Mouse (Mus musculus) limb, embryonic 11.5 days (tissue): ENCODE data around the gene Kctd10. TPM values are rescaled to one million over a fixed set of nuclear protein-coding genes. Genes with fewer than 3 reads are reported as not detected.

Experiments
- ATAC-seq: fragments of 200-750 bp; cut with Nextera tagmentation; 2 replicates; pipeline ENCODE4 v1.8.0; 2017; ENCODE audit warnings: low read depth; ENCODE audit not compliant: insufficient number of reproducible peaks, low FRiP score, low TSS enrichment
- DNase-seq: peaks from one replicate; pipeline ENCODE4 v3.0.0-alpha.2; 2015; ENCODE audit warnings: low spot score
- H3K27ac ChIP-seq: fragments of 300-500 bp; sonication (generic); replicated peaks from 2 replicates; pipeline ENCODE4 v1.5.1; 2014; ENCODE audit warnings: low read depth, mild to moderate bottlenecking, low read length
- H3K27me3 ChIP-seq: fragments of 300-500 bp; sonication (generic); 2 replicates; pipeline ENCODE4 v1.6.1; 2014; ENCODE audit warnings: mild to moderate bottlenecking, low read length, mixed read lengths; ENCODE audit not compliant: control insufficient read depth, insufficient read depth
- H3K36me3 ChIP-seq: fragments of 300-500 bp; sonication (generic); 2 replicates; pipeline ENCODE4 v1.6.1; 2014; ENCODE audit warnings: mild to moderate bottlenecking, low read length, moderate library complexity, mixed read lengths; ENCODE audit not compliant: control insufficient read depth, insufficient read depth
- H3K4me1 ChIP-seq: fragments of 300-500 bp; sonication (generic); 2 replicates; pipeline ENCODE4 v1.6.1; 2014; ENCODE audit warnings: low read length, mixed read lengths; ENCODE audit not compliant: control insufficient read depth, insufficient read depth
- H3K4me2 ChIP-seq: fragments of 300-500 bp; sonication (generic); 2 replicates; pipeline ENCODE4 v1.6.1; 2014; ENCODE audit warnings: low read depth, mild to moderate bottlenecking, moderate library complexity; ENCODE audit not compliant: severe bottlenecking
- H3K4me3 ChIP-seq: fragments of 300-500 bp; sonication (generic); 2 replicates; pipeline ENCODE4 v1.5.1; 2014; ENCODE audit warnings: low read depth, low read length
- H3K9ac ChIP-seq: fragments of 300-500 bp; sonication (generic); 2 replicates; pipeline ENCODE4 v1.6.1; 2014; ENCODE audit warnings: mild to moderate bottlenecking, low read length
- H3K9me3 ChIP-seq: fragments of 300-500 bp; sonication (generic); 2 replicates; pipeline ENCODE4 v1.6.1; 2016; ENCODE audit warnings: low read length; ENCODE audit not compliant: control insufficient read depth
- WGBS: fragments of 180-500 bp; shearing (Covaris S2); extraction: QIAGEN DNeasy Blood & Tissue Kit; methylation state at CpG from one replicate; pipeline ENCODE4 v1.1.7; 2014; 5-methylcytosine and 5-hydroxymethylcytosine counted together
- polyA plus RNA-seq: library from polyadenylated mRNA; unstranded; fragments of >200 nt; fragmentation: Nextera tagmentation; extraction: Ambion mirVana; gene quantifications from 2 replicates; pipeline ENCODE4 v1.2.1, GENCODE M21; 2014

Gene Kctd10
- polyA plus RNA-seq = 81.9 and 88.6 TPM in 2 replicates

DNA sequence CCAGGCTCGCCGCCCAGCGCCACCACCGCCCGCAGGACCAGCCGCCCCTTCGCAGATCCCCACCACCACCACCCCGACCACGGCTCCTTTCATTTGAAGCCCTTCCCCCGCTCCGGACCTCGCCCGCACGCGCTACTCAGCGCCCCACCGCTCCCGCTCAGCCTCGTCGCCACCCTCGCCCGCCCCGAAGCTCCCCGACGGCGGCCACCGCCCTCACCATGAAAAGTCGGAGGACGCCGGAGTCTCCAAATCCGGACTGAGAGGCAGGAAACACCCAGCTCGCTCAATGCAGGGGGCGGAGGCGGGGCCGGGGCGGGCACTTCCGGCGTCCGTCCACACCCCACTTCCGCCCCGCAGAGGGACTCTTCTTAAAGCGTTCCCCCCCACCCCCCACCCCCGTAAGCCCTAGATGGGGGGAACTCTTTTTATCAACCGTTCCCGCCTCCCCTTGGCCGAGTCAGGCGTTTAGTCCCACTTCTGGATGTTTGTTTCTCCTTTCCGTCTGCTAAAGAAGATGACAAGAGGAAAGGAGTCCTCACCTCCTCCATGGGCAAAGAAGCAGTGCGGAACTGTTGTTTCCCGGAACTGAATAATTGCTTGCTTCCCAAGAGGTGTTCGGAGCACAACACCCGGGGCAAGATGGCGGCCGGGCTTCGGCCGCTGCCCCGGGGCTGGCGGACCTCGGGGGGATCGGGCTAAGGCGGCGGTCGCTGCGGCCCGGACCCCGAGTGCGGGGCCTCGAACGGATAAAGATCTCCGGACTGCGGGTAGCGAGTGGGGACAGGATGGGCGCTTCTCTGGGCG is at the start of gene Kctd10, which contains the start of gene Ube3b:
Gene Kctd10, minus strand, starts transcription at position 300 of the 804 bp plus-strand sequence.
Gene Ube3b, plus strand, starts transcription at position 399 of the 804 bp plus-strand sequence.
- H3K9me3 ChIP-seq = no peaks in the 10 kb centered on the region
- H3K27ac ChIP-seq = peak within 1 kb of the TSS; percentile 21
- DNase-seq (peak; percentile 91), ATAC-seq (peak; percentile 93)
- under 1% methylated on average over 69 of the region's 74 CpGs for WGBS
- H3K27me3 ChIP-seq = no peaks in the 10 kb centered on the region
- peak within 1 kb of the TSS; percentile 75 for H3K4me2 ChIP-seq
- peak within 1 kb of the TSS; percentile 96 for H3K9ac ChIP-seq
- H3K36me3 ChIP-seq = 0 out of 2 replicates have a peak, but pooled peaks cover 5% of the 10 kb centered on the region
- H3K4me3 ChIP-seq = peak within 1 kb of the TSS; percentile 89
- H3K4me1 ChIP-seq = peaks cover 19% of the 10 kb centered on the region

DNA sequence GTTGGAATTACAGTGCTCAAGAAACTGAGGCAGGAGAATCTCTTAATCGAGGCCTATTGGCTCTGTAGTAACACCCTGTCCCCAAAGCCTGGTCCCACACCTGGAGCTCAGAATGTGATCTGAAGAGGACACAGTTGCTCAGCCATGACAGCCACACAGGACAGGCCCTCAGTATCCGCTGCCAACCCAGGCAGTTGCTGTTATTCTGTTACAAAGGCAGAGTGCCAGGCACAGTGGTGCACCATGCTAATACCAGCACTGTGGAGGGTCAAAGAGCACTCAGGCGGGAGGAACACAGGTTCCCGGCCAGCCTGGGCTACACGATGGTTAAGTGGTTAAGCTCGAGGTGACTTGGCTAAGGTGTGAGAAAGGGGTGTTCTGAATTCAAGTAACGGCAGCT is 49.5 kb upstream of the Kctd10 start:
- Histone ChIP-seq H3K4me3 (no peak overlapping the region), H3K4me1 (0 out of 2 replicates have a peak, but pooled peaks cover 3% of the 10 kb centered on the region), H3K9me3 (no peaks in the 10 kb centered on the region), H3K36me3 (no peaks in the 10 kb centered on the region), H3K27ac (no peak overlapping the region), H3K4me2 (no peak overlapping the region), H3K9ac (no peak overlapping the region), H3K27me3 (no peaks in the 10 kb centered on the region)
- no peak for ATAC-seq
- DNase-seq = no peak
- WGBS = 87% methylated on average over 7 of the region's 7 CpGs

DNA sequence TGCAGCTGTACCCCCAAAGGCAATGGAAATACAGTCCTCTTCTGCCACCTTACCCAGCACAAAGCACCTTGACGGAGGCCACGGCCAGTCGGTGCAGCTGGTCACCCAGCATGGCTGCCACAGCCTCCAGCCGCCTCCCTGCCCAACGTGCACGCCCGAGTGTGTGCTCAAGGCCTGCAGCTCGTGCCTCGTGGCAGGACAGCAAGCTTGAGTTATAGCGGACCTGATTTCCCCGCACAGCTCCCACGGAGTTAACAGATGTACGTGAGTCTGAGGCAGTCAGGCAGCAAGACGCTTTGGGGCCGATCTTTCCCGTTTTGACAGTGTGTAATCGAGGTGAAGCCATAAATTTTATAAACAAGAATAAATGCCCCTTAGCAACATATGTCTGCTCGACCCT is 48.3 kb upstream of the Kctd10 start:
- no peaks in the 10 kb centered on the region for H3K27me3 ChIP-seq
- 0 out of 2 replicates have a peak, but pooled peaks cover 3% of the 10 kb centered on the region for H3K4me1 ChIP-seq
- H3K9me3 ChIP-seq = no peaks in the 10 kb centered on the region
- H3K4me2 ChIP-seq = no peak overlapping the region
- WGBS = 56% methylated on average over 18 of the region's 18 CpGs
- no peak overlapping the region for H3K9ac ChIP-seq
- no peaks in the 10 kb centered on the region for H3K36me3 ChIP-seq
- no peak overlapping the region for H3K4me3 ChIP-seq
- H3K27ac ChIP-seq = no peak overlapping the region
- DNase-seq (no peak), ATAC-seq (no peak)

DNA sequence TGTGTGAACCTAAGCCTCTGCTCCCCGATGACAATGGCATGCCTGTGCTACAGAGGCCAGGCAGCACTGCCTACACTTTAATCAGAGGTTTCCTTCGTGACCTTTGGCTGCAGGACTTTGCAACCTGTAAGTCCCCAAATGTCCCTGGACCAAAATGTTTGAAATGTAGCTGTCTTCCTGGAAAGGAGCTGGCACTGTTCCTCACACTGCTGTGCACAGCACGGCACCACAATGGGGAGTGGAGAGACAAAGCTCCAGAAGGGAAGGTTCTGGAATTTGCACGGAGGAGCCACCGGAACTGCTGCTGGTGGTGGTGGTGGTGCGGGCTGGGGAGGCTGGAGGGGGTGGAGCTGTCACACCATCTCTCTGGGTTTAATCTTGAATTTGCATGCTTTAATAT is 46.4 kb upstream of the Kctd10 start:
- H3K9me3 ChIP-seq = no peaks in the 10 kb centered on the region
- H3K27me3 ChIP-seq = no peaks in the 10 kb centered on the region
- DNase-seq = no peak
- WGBS = 81% methylated on average over 6 of the region's 6 CpGs
- no peak overlapping the region for H3K4me3 ChIP-seq
- H3K4me2 ChIP-seq = no peak overlapping the region
- H3K36me3 ChIP-seq = no peaks in the 10 kb centered on the region
- ATAC-seq = no peak
- H3K4me1 ChIP-seq = 0 out of 2 replicates have a peak, but pooled peaks cover 3% of the 10 kb centered on the region
- H3K27ac ChIP-seq = no peak overlapping the region
- H3K9ac ChIP-seq = no peak overlapping the region

DNA sequence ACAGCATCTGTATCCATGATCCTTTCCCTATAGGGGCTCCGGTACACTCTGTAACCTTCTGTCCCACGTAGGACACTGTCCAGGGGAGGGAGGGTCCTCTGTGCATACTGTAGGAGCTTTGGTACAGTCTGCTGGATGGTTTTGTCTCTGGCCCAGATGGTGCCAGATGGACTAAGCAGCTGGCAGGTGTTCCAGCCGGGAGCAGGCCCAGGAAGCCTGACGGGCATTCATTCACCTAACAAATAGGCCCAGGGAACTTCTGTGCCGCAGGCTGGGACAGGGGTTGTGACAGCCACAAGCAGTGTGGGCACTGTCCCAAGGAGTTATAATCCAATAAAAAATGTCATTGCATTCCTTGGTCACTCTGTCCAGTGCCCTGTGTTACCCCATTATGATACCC is 43.7 kb upstream of the Kctd10 start:
- no peaks in the 10 kb centered on the region for H3K9me3 ChIP-seq
- ATAC-seq = no peak
- WGBS = 88% methylated on average over 5 of the region's 5 CpGs
- H3K27ac ChIP-seq = no peak overlapping the region
- 0 out of 2 replicates have a peak, but pooled peaks cover 3% of the 10 kb centered on the region for H3K4me1 ChIP-seq
- no peak overlapping the region for H3K4me2 ChIP-seq
- H3K27me3 ChIP-seq = no peaks in the 10 kb centered on the region
- H3K36me3 ChIP-seq = peaks cover 12% of the 10 kb centered on the region
- no peak overlapping the region for H3K9ac ChIP-seq
- no peak for DNase-seq
- no peak overlapping the region for H3K4me3 ChIP-seq

DNA sequence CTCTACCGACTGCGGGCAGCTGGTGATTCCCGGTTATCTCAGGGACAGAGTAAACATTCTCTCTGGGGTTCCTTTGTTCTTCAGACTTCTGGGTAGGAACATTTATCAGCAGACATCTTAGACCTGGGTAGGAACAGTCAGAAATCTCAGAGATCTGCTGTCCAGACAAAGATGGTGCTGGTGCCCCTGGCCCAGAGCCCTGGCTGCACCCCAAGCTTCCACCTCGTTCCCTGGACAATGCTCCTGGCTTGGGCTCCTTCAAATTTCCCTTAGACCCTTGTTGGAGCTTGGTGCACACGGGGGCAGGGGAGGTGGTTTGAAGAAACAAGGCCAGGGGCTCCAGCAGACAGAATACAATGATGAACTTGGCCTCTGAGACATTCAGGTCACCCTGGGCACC is 42.3 kb upstream of the Kctd10 start:
- H3K4me2 ChIP-seq = no peak overlapping the region
- DNase-seq (no peak), ATAC-seq (no peak)
- peaks cover 17% of the 10 kb centered on the region for H3K36me3 ChIP-seq
- no peak overlapping the region for H3K4me3 ChIP-seq
- H3K27me3 ChIP-seq = no peaks in the 10 kb centered on the region
- H3K27ac ChIP-seq = no peak overlapping the region
- 47% methylated on average over 5 of the region's 5 CpGs for WGBS
- H3K9me3 ChIP-seq = no peaks in the 10 kb centered on the region
- no peak overlapping the region for H3K9ac ChIP-seq
- H3K4me1 ChIP-seq = no peaks in the 10 kb centered on the region

DNA sequence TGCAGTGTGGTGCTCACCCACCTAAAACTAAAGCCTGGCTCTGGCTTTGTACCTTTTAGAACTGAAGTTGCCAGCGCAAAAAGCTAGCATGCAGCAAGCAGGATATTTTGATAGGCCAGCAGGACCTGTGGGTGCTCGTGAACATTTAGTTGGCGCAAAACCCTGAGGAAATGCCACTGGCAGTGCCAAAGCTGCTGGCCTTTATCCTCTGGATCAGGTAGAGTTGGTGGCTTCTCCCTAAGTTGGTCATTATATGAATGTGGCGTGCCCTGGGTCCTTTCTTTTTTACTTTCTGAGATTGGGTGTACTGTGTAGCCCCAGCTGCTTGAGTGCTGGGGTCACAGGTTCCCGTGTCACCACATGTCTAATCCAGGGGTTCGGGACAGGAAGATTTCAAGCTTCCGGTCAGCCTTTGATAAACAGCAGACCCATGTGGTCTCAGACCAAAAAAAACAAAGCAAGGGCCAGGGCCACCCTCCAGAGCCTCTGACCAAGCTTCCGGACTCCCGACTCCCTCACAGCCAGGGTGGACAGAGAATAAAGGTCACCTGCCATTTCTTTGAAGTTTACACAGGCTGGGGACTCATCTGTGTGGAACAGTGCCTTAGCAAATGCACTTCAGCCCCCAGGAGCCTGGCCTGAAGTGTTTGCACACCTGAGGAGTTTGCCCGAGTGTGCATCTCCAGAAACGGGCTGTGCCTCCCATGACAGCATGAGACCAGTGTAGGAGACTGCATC is 41.4 kb upstream of the Kctd10 start:
- Histone ChIP-seq H3K27me3 (no peaks in the 10 kb centered on the region), H3K9me3 (no peaks in the 10 kb centered on the region), H3K9ac (no peak overlapping the region), H3K4me2 (no peak overlapping the region), H3K36me3 (peaks cover 24% of the 10 kb centered on the region), H3K27ac (no peak overlapping the region), H3K4me1 (no peaks in the 10 kb centered on the region), H3K4me3 (no peak overlapping the region)
- DNase-seq = no peak
- no peak for ATAC-seq
- WGBS = 77% methylated on average over 11 of the region's 11 CpGs

DNA sequence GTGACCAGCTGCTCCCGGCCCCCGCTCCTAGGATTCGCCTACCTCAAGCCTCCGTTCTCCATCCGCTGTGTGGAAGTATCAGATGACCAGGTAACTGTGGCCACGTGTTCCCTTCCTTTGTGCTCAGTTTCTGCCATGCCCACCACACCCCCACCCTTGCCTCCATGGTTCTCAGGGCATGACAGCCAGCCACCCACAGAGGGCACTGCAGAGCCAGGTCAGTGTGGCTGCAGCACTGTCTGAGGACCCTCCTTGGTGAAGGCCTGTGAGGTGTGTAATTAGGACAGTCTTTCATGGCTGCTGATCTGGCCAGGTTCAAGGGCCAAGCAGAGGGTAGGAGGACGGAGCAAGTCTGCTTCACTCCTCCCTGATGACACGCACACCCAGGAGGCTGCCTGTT is 38.2 kb upstream of the Kctd10 start:
- Histone ChIP-seq H3K27ac (no peak overlapping the region), H3K9me3 (no peaks in the 10 kb centered on the region), H3K4me2 (no peak overlapping the region), H3K36me3 (peaks cover 35% of the 10 kb centered on the region), H3K4me3 (no peak overlapping the region), H3K9ac (no peak overlapping the region), H3K27me3 (no peaks in the 10 kb centered on the region), H3K4me1 (no peaks in the 10 kb centered on the region)
- ATAC-seq (no peak), DNase-seq (peak; percentile 46)
- 83% methylated on average over 8 of the region's 8 CpGs for WGBS
